Mouse (Mus musculus) MEL (cell line): ENCODE measurements around the gene Zbtb38.

Experiments used
- CTCF ChIP-seq, 3 experiments: IDR thresholded peaks in 2 of 3; conservative IDR thresholded peaks in 1 of 3; 2 replicates each; pipeline ENCODE4 v1.5.1; 2011 to 2012; ENCODE audit warnings: low read length in 3 of 3, low read depth in 2 of 3, mild to moderate bottlenecking in 2 of 3, improper control_type of control experiment in 1 of 3, inconsistent platforms in 1 of 3, mixed read lengths in 1 of 3, moderate library complexity in 1 of 3; ENCODE audit not compliant: control insufficient read depth in 1 of 3, insufficient read depth in 1 of 3, poor library complexity in 1 of 3, severe bottlenecking in 1 of 3
- HCFC1 ChIP-seq: IDR thresholded peaks from 2 replicates; pipeline ENCODE4 v1.6.1; 2012; ENCODE audit warnings: low read depth, mild to moderate bottlenecking, inconsistent platforms, low read length, improper control_type of control experiment, moderate library complexity
- MAFK ChIP-seq: IDR thresholded peaks from 2 replicates; pipeline ENCODE4 v1.6.1; 2011; ENCODE audit warnings: low read depth, mild to moderate bottlenecking, low read length, improper control_type of control experiment, borderline replicate concordance
- MEF2A ChIP-seq: IDR thresholded peaks from 2 replicates; pipeline ENCODE4 v1.6.1; 2014; ENCODE audit warnings: low read depth, mild to moderate bottlenecking, inconsistent platforms, low read length, improper control_type of control experiment; ENCODE audit not compliant: poor library complexity, insufficient replicate concordance, severe bottlenecking; ENCODE audit errors: extremely low read depth
- NRF1 ChIP-seq: IDR thresholded peaks from 2 replicates; pipeline ENCODE4 v1.6.1; 2014; ENCODE audit warnings: low read depth, mild to moderate bottlenecking, inconsistent platforms, low read length, improper control_type of control experiment, moderate library complexity; ENCODE audit not compliant: poor library complexity, insufficient read depth, severe bottlenecking

- TF ChIP-seq NRF1 (no peak), CTCF (IDR thresholded peaks at IDR 0.05 in 2 of 3, conservative IDR thresholded peaks at IDR 0.05 in 1 of 3; ENCODE audit: control insufficient read depth in 1 of 3, insufficient read depth in 1 of 3, low read depth in 2 of 3, low read length in 3 of 3, poor library complexity in 1 of 3, severe bottlenecking in 1 of 3) (no peak), MEF2A (no peak), MAFK (no peak), HCFC1 (no peak)
Measured at GRCm38 (mm10) chr9:96718402-96718798, 34.2 kb downstream of the Zbtb38 start.
